Mouse (Mus musculus) activated CD4-positive, CD25-positive, alpha-beta regulatory T cell, adult 4 months (primary cell): ENCODE data around the gene Krtap4-8. TPM values are rescaled to one million over a fixed set of nuclear protein-coding genes. Genes with fewer than 3 reads are reported as not detected.
"Not testable (repeated sequence)": the region's sequence is repeated elsewhere in the genome, so short reads cannot be mapped to it uniquely, and the experiment has no call there.

Source experiments
- ATAC-seq: one replicate; pipeline ENCODE4 v1.8.0; 2017
- polyA plus RNA-seq, 2 experiments: library from polyadenylated mRNA; unstranded; fragments of 100-300 nt; shearing (Covaris generic); gene quantifications; one replicate each; pipeline ENCODE4 v1.2.1; 2017

Krtap4-8 gene
- polyA plus RNA-seq = not detected

DNA sequence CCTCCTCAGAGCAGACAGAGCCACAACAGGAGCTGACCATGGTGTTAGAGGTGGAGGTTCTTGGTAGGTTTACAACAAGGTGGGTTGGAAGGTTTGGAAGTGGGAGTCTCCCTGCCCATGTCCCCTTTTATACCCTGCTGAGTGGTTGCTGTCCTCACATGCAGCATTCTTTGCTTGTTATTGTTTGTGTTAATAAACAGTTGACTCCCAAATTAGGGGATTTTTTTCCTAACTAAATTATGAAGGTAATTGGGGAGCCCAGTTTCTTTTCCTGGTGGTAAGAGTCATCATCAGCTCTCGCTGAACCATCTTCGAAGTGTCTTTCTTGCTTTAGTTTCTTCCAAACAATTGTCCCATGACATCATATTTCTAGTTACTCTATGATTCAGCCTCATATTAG lies at the start of gene Krtap4-8:
Krtap4-8 (minus strand) TSS at position 101 of the 400 bp plus-strand sequence.
- ATAC-seq = no peak

DNA sequence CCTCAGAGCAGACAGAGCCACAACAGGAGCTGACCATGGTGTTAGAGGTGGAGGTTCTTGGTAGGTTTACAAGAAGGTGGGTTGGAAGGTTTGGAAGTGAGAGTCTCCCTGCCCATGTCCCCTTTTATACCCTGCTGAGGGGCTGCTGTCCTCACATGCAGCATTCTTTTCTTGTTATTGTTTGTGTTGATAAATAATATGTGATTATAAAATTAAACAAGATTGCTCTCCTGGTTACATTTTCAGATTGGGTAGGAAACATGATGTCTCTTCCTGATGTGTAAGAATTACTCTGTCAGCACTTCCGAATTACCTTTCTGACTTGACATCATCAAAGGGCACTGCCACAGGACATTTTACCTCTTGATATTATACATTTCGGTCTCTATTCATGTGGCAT lies 35.1 kb upstream of the Krtap4-8 start, which contains the start of gene Gm11564:
Gm11564 (minus strand) TSS at position 101 of the 400 bp plus-strand sequence.
- ATAC-seq = not testable (repeated sequence)

- ATAC-seq = not testable (repeated sequence)
Observed at GRCm38 (mm10) chr11:99809792-99810191, 29.3 kb upstream of the Krtap4-8 start, which contains the start of gene Krtap4-13. Krtap4-13 (minus strand) TSS chr11:99809892.

DNA sequence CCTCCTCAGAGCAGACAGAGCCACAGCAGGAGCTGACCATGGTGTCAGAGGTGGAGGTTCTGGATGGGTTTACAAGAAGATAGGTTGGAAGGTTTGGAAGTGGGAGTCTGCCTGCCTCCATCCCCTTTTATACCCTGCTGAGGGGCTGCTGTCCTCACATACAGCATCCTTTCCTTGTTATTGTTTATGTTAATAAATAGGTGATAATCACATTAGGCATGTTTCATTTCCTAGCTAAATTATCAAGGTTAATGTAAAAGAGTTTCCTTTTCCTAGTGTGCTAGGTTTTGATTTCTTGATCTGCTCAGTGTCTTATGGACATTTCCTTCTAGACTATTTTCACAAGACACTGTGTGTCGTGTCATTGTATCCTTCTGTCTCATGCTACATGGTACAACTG lies 23.8 kb upstream of the Krtap4-8 start, which contains the start of gene Gm11554:
Gm11554 (minus strand) TSS at position 101 of the 400 bp plus-strand sequence.
- not testable (repeated sequence) for ATAC-seq

DNA sequence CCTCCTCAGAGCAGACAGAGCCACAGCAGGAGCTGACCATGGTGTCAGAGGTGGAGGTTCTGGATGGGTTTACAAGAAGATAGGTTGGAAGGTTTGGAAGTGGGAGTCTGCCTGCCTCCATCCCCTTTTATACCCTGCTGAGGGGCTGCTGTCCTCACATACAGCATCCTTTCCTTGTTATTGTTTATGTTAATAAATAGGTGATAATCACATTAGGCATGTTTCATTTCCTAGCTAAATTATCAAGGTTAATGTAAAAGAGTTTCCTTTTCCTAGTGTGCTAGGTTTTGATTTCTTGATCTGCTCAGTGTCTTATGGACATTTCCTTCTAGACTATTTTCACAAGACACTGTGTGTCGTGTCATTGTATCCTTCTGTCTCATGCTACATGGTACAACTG lies 18.3 kb upstream of the Krtap4-8 start, which contains the start of gene Gm11569:
Gm11569 (minus strand) TSS at position 101 of the 400 bp plus-strand sequence.
- not testable (repeated sequence) for ATAC-seq

DNA sequence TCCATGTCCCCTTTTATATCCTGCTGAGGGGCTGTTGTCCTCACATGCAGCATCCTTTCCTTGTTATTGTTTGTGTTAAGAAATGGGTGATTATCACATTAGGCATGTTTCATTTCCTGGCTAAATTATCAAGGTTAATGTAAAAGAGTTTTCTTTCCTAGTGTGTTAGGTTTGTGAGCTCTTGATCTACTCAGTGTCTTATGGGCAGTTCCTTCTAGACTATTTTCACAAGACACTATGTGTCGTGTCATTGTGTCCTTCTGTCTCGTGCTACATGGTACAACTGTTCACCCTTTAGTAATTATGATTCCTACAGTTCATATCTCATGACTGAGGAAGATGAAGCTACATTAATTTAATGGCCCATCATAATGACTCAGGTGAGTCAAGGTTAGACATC lies 12.9 kb upstream of the Krtap4-8 start, which contains the start of gene Gm11596:
Gm11596 (minus strand) TSS at position 101 of the 400 bp plus-strand sequence.
- ATAC-seq = no peak

- not testable (repeated sequence) for ATAC-seq
Observed at GRCm38 (mm10) chr11:99784900-99785299, 4.4 kb upstream of the Krtap4-8 start, which contains the start of gene Krtap4-9. Krtap4-9 (plus strand) TSS chr11:99785200.

- ATAC-seq = no peak
Observed at GRCm38 (mm10) chr11:99778401-99778800, 2.1 kb downstream of the Krtap4-8 start.

GRCm38 (mm10) chr11:99772813-99773212 lies 7.7 kb downstream of the Krtap4-8 start, which contains the start of gene Gm11595:
Gm11595 (minus strand) TSS chr11:99772913.
- ATAC-seq = not testable (repeated sequence)

GRCm38 (mm10) chr11:99768410-99768809 lies 12.1 kb downstream of the Krtap4-8 start:
- no peak for ATAC-seq

DNA sequence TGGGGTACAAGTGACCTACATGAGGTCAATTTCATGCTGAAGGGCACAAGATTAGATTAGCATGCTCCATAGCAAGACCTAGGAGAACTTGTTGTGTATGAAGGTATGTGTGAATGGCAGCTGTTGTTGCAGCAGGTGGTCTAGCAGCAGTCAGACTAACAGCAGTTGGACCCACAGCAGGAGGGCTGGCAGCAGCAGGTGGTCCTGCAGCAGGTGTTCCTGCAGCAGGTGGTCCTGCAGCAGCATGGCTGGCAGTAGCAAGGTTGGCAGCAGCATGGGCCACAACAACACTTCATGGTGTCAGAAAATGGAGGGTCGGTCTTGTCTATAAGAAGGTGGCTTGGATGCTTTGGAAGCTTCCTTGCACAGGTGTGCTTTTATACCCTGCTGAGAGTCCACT lies 21.6 kb downstream of the Krtap4-8 start:
- no peak for ATAC-seq

- ATAC-seq = no peak
Observed at GRCm38 (mm10) chr11:99743985-99744384, 36.5 kb downstream of the Krtap4-8 start.

DNA sequence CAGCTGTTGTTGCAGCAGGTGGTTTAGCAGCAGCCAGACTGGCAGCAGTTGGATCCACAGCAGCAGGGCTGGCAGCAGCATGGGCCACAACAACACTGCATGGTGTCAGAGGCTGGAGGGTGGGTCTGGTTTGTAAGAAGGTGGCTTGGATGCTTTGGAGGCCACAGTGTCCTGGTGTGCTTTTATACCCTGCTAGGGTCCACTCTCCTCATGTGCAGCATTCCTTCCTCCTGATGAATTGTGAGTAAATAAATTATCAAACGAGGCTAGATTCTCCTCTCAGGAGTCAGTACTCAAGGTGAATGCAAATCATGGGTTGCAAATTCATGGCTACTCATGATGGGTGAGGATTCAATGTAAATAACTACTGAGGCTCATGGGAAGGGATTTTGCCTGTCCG lies 46.3 kb downstream of the Krtap4-8 start, which contains the start of gene Gm14180:
Gm14180 (minus strand) TSS at position 101 of the 400 bp plus-strand sequence.
- ATAC-seq = no peak

Other genes starting within 250 kb of the Krtap4-8 start
- not detected for gene Krt40, start 237.5 kb downstream of the Krtap4-8 start, polyA plus RNA-seq
- gene Krtap3-3, start 229.8 kb downstream of the Krtap4-8 start, polyA plus RNA-seq = not detected
- not detected for gene Krtap3-2, start 223.9 kb downstream of the Krtap4-8 start, polyA plus RNA-seq
- not detected for gene Gm11939, start 221.2 kb downstream of the Krtap4-8 start, polyA plus RNA-seq
- gene Krtap3-1, start 214.1 kb downstream of the Krtap4-8 start, polyA plus RNA-seq = not detected
- not detected for gene Krtap1-5, start 199.7 kb downstream of the Krtap4-8 start, polyA plus RNA-seq
- not detected for gene Krtap1-4, start 197.1 kb downstream of the Krtap4-8 start, polyA plus RNA-seq
- gene Krtap1-3, start 189.4 kb downstream of the Krtap4-8 start, polyA plus RNA-seq = not detected
- gene Krtap9-3, start 182.6 kb downstream of the Krtap4-8 start, polyA plus RNA-seq = not detected
- gene Gm11938, start 177.4 kb downstream of the Krtap4-8 start, polyA plus RNA-seq = not detected
- gene Gm11937, start 170.5 kb downstream of the Krtap4-8 start, polyA plus RNA-seq = not detected
- gene Krtap2-4, start 165.9 kb downstream of the Krtap4-8 start, polyA plus RNA-seq = not detected
- gene Gm11562, start 160.3 kb downstream of the Krtap4-8 start, polyA plus RNA-seq = not detected
- gene Krtap4-1, start 152.5 kb downstream of the Krtap4-8 start, polyA plus RNA-seq = not detected
- not detected for gene Krtap4-2, start 145.6 kb downstream of the Krtap4-8 start, polyA plus RNA-seq
- not detected for gene Krtap4-7, start 136.6 kb downstream of the Krtap4-8 start, polyA plus RNA-seq
- gene Gm11555, start 130.5 kb downstream of the Krtap4-8 start, polyA plus RNA-seq = not detected
- gene Gm11563, start 121.7 kb downstream of the Krtap4-8 start, polyA plus RNA-seq = not detected
- not detected for gene Krtap4-6, start 114.7 kb downstream of the Krtap4-8 start, polyA plus RNA-seq
- gene Gm14190, start 90.0 kb downstream of the Krtap4-8 start, polyA plus RNA-seq = not detected
- gene Gm14180, start 46.4 kb downstream of the Krtap4-8 start, polyA plus RNA-seq = not detected
- gene Gm11595, start 7.8 kb downstream of the Krtap4-8 start, polyA plus RNA-seq = not detected
- not detected for gene Krtap4-9, start 4.5 kb upstream of the Krtap4-8 start, polyA plus RNA-seq
- gene Gm11596, start 12.8 kb upstream of the Krtap4-8 start, polyA plus RNA-seq = not detected
- not detected for gene Gm11569, start 18.2 kb upstream of the Krtap4-8 start, polyA plus RNA-seq
- gene Gm11554, start 23.7 kb upstream of the Krtap4-8 start, polyA plus RNA-seq = not detected
- not detected for gene Krtap4-13, start 29.2 kb upstream of the Krtap4-8 start, polyA plus RNA-seq
- not detected for gene Gm11564, start 35.0 kb upstream of the Krtap4-8 start, polyA plus RNA-seq
- not detected for gene 2300003K06Rik, start 57.4 kb upstream of the Krtap4-8 start, polyA plus RNA-seq
- gene Krtap4-16, start 70.9 kb upstream of the Krtap4-8 start, polyA plus RNA-seq = not detected
- not detected for gene Gm11568, start 77.2 kb upstream of the Krtap4-8 start, polyA plus RNA-seq
- gene Gm11559, start 83.8 kb upstream of the Krtap4-8 start, polyA plus RNA-seq = not detected
- not detected for gene Krtap9-1, start 92.7 kb upstream of the Krtap4-8 start, polyA plus RNA-seq
- not detected for gene Gm11567, start 98.5 kb upstream of the Krtap4-8 start, polyA plus RNA-seq
- gene Krtap31-1, start 127.2 kb upstream of the Krtap4-8 start, polyA plus RNA-seq = not detected
- not detected for gene Gm11565, start 134.0 kb upstream of the Krtap4-8 start, polyA plus RNA-seq
- not detected for gene Krtap31-2, start 155.6 kb upstream of the Krtap4-8 start, polyA plus RNA-seq
- gene Krtap9-5, start 167.8 kb upstream of the Krtap4-8 start, polyA plus RNA-seq = not detected
- not detected for gene Krtap29-1, start 198.3 kb upstream of the Krtap4-8 start, polyA plus RNA-seq
- gene Krtap16-1, start 205.9 kb upstream of the Krtap4-8 start, polyA plus RNA-seq = not detected
- gene Krtap17-1, start 213.3 kb upstream of the Krtap4-8 start, polyA plus RNA-seq = not detected
- gene Krt33a, start 235.5 kb upstream of the Krtap4-8 start, polyA plus RNA-seq = not detected
- gene Krt33b, start 249.2 kb upstream of the Krtap4-8 start, polyA plus RNA-seq = not detected